21 mouse cellular contexts compared by ENCODE assay signal in the genomic region with DNA sequence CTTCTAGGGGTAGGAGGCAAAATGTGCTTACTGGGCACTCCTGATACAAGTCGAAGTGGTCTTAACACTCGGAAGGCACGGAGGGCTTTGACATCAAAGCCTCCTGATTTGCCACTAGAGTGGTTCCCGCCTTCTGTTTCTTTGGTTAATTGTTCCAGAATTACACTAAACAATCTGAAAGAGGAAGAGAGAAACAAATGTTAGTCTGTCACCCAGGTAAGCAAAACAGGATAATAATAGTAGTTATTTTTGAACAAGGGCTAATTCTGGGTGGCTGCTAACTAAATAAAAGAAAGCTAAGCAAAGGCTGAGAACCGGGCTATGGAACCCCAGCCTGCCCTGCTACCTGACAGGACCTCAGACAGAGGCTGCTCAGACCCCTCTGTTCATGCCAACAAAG.
DNase-seq lines count a peak whose midpoint lies in the region; ATAC-seq and TF ChIP-seq lines count a peak whose summit lies in the region.
"Had no signal": no experiment of that assay in that cellular context is flagged by ENCODE, and none has a peak within 500 bp of the region (broad histone marks: within the 10 kb centered on the region; RNA-seq: fewer than 3 reads in every experiment).

No protein-coding gene starts in this region.

- 0 out of 2 replicates have a peak overlapping the region, but pooled peaks have one; percentile 76 for H3K27ac ChIP-seq in embryonic facial prominence, embryonic 13.5 days
- H3K27ac ChIP-seq in embryonic facial prominence, embryonic 10.5 days (replicated peaks) = no peak overlapping the region
- peak overlapping the region; percentile 54 for H3K27ac ChIP-seq in bone marrow, adult 2 months (ENCODE audit: control insufficient read depth, insufficient read depth, low read depth, low read length, poor library complexity)
- no peak overlapping the region for H3K27ac ChIP-seq in layer of hippocampus, adult 2 months
- H3K27ac ChIP-seq: forebrain, embryonic 13.5 days; heart, embryonic 10.5 days; hindbrain, embryonic 12.5 days had no signal

- TF ChIP-seq CTCF in bone marrow, adult 2 months (IDR thresholded peaks at IDR 0.05; ENCODE audit: control insufficient read depth, insufficient read depth, low read length) = no peak
- TF ChIP-seq CTCF in layer of hippocampus, adult 2 months (conservative IDR thresholded peaks at IDR 0.05) = no peak

- H3K27me3 ChIP-seq in embryonic facial prominence, embryonic 13.5 days = peaks cover 25% of the 10 kb centered on the region; the same call in 1 of the 2 replicates
- no peaks in the 10 kb centered on the region for H3K27me3 ChIP-seq in embryonic facial prominence, embryonic 10.5 days (replicated peaks; ENCODE audit: low read depth, poor library complexity, severe bottlenecking)
- H3K27me3 ChIP-seq in splenic B cell, adult 2 months (ENCODE audit: control insufficient read depth, insufficient read depth, low read length, poor library complexity, severe bottlenecking) = no peaks in the 10 kb centered on the region
- H3K27me3 ChIP-seq: forebrain, embryonic 13.5 days; hindbrain, embryonic 12.5 days had no signal

- H3K4me3 ChIP-seq in embryonic facial prominence, embryonic 13.5 days = no peak overlapping the region
- H3K4me3 ChIP-seq in embryonic facial prominence, embryonic 10.5 days = no peak overlapping the region
- H3K4me3 ChIP-seq in bone marrow, adult 2 months (replicated peaks; ENCODE audit: control insufficient read depth, low read depth, low read length) = no peak overlapping the region
- H3K4me3 ChIP-seq in layer of hippocampus, adult 2 months = no peak overlapping the region
- H3K4me3 ChIP-seq: forebrain, embryonic 13.5 days; heart, embryonic 10.5 days; hindbrain, embryonic 12.5 days had no signal

- no peak overlapping the region for H3K4me2 ChIP-seq in embryonic facial prominence, embryonic 13.5 days
- H3K4me2 ChIP-seq: forebrain, embryonic 13.5 days; hindbrain, embryonic 12.5 days had no signal

- 79% methylated on average over 5 of the region's 5 CpGs for WGBS in embryonic facial prominence, embryonic 13.5 days
- WGBS in embryonic facial prominence, embryonic 10.5 days = 79% methylated on average over 5 of the region's 5 CpGs
- WGBS in bone marrow, adult 2 months = 75% methylated on average over 5 of the region's 5 CpGs

- H3K9me3 ChIP-seq in embryonic facial prominence, embryonic 13.5 days = no peaks in the 10 kb centered on the region
- H3K9me3 ChIP-seq in embryonic facial prominence, embryonic 10.5 days = no peaks in the 10 kb centered on the region
- H3K9me3 ChIP-seq: forebrain, embryonic 13.5 days; G1E; heart, embryonic 10.5 days; hindbrain, embryonic 12.5 days had no signal

- H3K9ac ChIP-seq in embryonic facial prominence, embryonic 13.5 days = no peak overlapping the region; the same call in 1 of the 2 replicates
- H3K9ac ChIP-seq: forebrain, embryonic 13.5 days; forebrain, postnatal 0 days; hindbrain, embryonic 12.5 days had no signal

- TF ChIP-seq POLR2A in bone marrow, adult 2 months (IDR thresholded peaks at IDR 0.05; ENCODE audit: borderline replicate concordance, control insufficient read depth, low read depth, low read length) = no peak

- H3K36me3 ChIP-seq in embryonic facial prominence, embryonic 13.5 days = no peaks in the 10 kb centered on the region
- no peaks in the 10 kb centered on the region for H3K36me3 ChIP-seq in embryonic facial prominence, embryonic 10.5 days (replicated peaks)
- H3K36me3 ChIP-seq in splenic B cell, adult 2 months (ENCODE audit: control insufficient read depth, insufficient read depth, low read length, poor library complexity, severe bottlenecking) = no peaks in the 10 kb centered on the region
- H3K36me3 ChIP-seq: G1E; heart, embryonic 10.5 days; hindbrain, embryonic 12.5 days had no signal

- no peak for DNase-seq in embryonic facial prominence, embryonic 10.5 days (ENCODE audit: low spot score)
- peak; percentile 86 for DNase-seq in A20 (ENCODE audit: low read depth, low spot score)
- peak; percentile 53 for DNase-seq in splenic B cell, adult 2 months (ENCODE audit: low read depth, low spot score)
- no peak for DNase-seq in layer of hippocampus, adult 18-20 months (ENCODE audit: low spot score in 2 of 2)
- no peak for DNase-seq in layer of hippocampus, adult 2 months (ENCODE audit: low spot score in 2 of 2)
- DNase-seq: adrenal gland, adult 8-10 months; adrenal gland, postnatal 36 days; cerebellum, adult 11 months; cerebellum, adult 9-10 months; cerebellum, postnatal 25 days; forebrain, postnatal 0 days; heart, adult 18-20 months; heart, postnatal 10 days; heart, postnatal 4 days had no signal

- peaks cover 29% of the 10 kb centered on the region for H3K4me1 ChIP-seq in embryonic facial prominence, embryonic 13.5 days
- peaks cover 10% of the 10 kb centered on the region for H3K4me1 ChIP-seq in embryonic facial prominence, embryonic 10.5 days
- peaks cover 6% of the 10 kb centered on the region; the same call in 1 of the 2 replicates for H3K4me1 ChIP-seq in bone marrow, adult 2 months (ENCODE audit: control insufficient read depth, insufficient read depth, low read length)
- H3K4me1 ChIP-seq: forebrain, embryonic 13.5 days; heart, embryonic 10.5 days; hindbrain, embryonic 12.5 days had no signal

- no peak for ATAC-seq in embryonic facial prominence, embryonic 13.5 days (ENCODE audit: insufficient number of reproducible peaks, insufficient read depth, low FRiP score, low TSS enrichment, low read depth)
- ATAC-seq: forebrain, embryonic 13.5 days; forebrain, postnatal 0 days; hindbrain, embryonic 16.5 days had no signal

Comparison
In these comparisons a context has a peak if more than half of its experiments do, and no peak if none do; other contexts are left out.
1. H3K27ac ChIP-seq: peak in embryonic facial prominence, embryonic 13.5 days (single experiment) and bone marrow, adult 2 months (single experiment); none in embryonic facial prominence, embryonic 10.5 days (single experiment) and layer of hippocampus, adult 2 months (single experiment).
2. DNase-seq: peak in A20 (single experiment) and splenic B cell, adult 2 months (single experiment); none in embryonic facial prominence, embryonic 10.5 days (single experiment), layer of hippocampus, adult 18-20 months (0 of 2) and layer of hippocampus, adult 2 months (0 of 2).